8 mouse cellular contexts compared by ENCODE assay signal in the genomic region with DNA sequence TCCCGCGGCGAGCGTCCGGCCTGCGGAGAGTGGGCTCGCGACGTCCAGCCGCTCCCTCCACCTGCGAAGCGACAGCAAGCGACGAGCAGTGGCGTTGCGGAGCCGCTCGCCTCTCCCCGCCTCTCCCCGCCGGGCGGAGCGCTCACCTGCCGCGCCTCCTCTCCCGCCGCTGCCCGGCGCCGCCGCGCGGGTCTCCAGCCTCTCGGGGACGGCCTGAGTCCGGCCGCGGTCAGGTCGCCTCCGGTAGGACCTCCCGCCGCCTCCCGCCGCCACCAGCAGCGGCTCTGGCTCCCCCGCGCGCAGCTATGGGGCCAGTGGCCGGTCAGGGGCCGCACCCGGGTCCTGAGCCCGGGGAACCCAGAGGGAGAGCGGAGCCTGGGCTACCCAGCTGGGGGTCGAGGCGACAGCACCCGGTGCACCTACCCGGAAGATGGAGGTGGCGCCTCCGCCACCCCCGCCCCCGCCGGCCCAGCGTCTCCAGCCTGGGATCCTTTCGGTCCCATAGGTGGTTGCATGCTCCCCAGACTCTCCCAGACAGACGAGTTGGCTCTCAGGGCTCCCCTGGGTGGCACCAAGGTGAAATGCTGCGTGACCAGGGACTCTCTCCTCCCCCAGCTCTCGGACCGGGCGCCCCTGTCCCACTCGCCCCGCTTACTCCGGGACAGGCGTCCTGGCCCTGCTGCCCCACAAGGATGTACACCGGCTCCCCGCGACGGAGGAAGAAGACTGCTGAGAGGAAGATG. TPM values are rescaled to one million over a fixed set of nuclear protein-coding genes. Genes with fewer than 3 reads are reported as not detected.
A peak's percentile ranks its signal among the peaks of the same experiment; 100 is the strongest.
DNase-seq lines count a peak whose midpoint lies in the region; ATAC-seq and TF ChIP-seq lines count a peak whose summit lies in the region.

No protein-coding gene starts in this region.

- peak; percentile 26 for ATAC-seq in frontal cortex, adult (ENCODE audit: low TSS enrichment)
- ATAC-seq in embryonic facial prominence, embryonic 13.5 days (ENCODE audit: insufficient number of reproducible peaks, insufficient read depth, low FRiP score, low TSS enrichment, low read depth), result no peak
- peak; percentile 70 for ATAC-seq in hindbrain, embryonic 13.5 days (ENCODE audit: low FRiP score)
- ATAC-seq in liver, embryonic 14.5 days (ENCODE audit: insufficient read depth), result 0 out of 2 replicates have a peak, but pooled peaks have one; percentile 28
- peak; percentile 48 for ATAC-seq in neural tube, embryonic 12.5 days (ENCODE audit: low FRiP score, low read depth)

- peaks cover 15% of the 10 kb centered on the region for H3K4me1 ChIP-seq in embryonic facial prominence, embryonic 13.5 days
- peaks cover 18% of the 10 kb centered on the region for H3K4me1 ChIP-seq in hindbrain, embryonic 13.5 days (replicated peaks)
- no peaks in the 10 kb centered on the region for H3K4me1 ChIP-seq in liver, embryonic 14.5 days (replicated peaks; ENCODE audit: control insufficient read depth in 2 of 2, insufficient read depth in 2 of 2, low read length in 1 of 2)
- H3K4me1 ChIP-seq in neural tube, embryonic 12.5 days, result peaks cover 20% of the 10 kb centered on the region

- H3K9me3 ChIP-seq in embryonic facial prominence, embryonic 13.5 days, result no peaks in the 10 kb centered on the region
- H3K9me3 ChIP-seq in hindbrain, embryonic 13.5 days, result no peaks in the 10 kb centered on the region
- H3K9me3 ChIP-seq in liver, embryonic 14.5 days (ENCODE audit: control insufficient read depth, low read length), result no peaks in the 10 kb centered on the region
- H3K9me3 ChIP-seq in neural tube, embryonic 12.5 days, result no peaks in the 10 kb centered on the region

- peak overlapping the region; percentile 63 for H3K4me3 ChIP-seq in embryonic facial prominence, embryonic 13.5 days
- H3K4me3 ChIP-seq in hindbrain, embryonic 13.5 days, result peak overlapping the region; percentile 65
- H3K4me3 ChIP-seq in liver, embryonic 14.5 days (ENCODE audit: insufficient read depth in 1 of 2, low read depth in 2 of 2, low read length in 2 of 2), result peak overlapping the region; percentile 48 to 53
- peak overlapping the region; percentile 58 for H3K4me3 ChIP-seq in neural tube, embryonic 12.5 days

- H3K4me2 ChIP-seq in embryonic facial prominence, embryonic 13.5 days, result peak overlapping the region; percentile 100
- peak overlapping the region; percentile 100 for H3K4me2 ChIP-seq in hindbrain, embryonic 13.5 days
- peak overlapping the region; percentile 71 for H3K4me2 ChIP-seq in liver, embryonic 14.5 days (ENCODE audit: low read depth)
- H3K4me2 ChIP-seq in neural tube, embryonic 12.5 days (replicated peaks), result peak overlapping the region; percentile 100

- H3K27me3 ChIP-seq in embryonic facial prominence, embryonic 13.5 days, result peaks cover 87% of the 10 kb centered on the region
- peaks cover 86% of the 10 kb centered on the region for H3K27me3 ChIP-seq in hindbrain, embryonic 13.5 days
- H3K27me3 ChIP-seq in liver, embryonic 14.5 days (ENCODE audit: control insufficient read depth, insufficient read depth, low read length), result peaks cover 51% of the 10 kb centered on the region
- peaks cover 54% of the 10 kb centered on the region for H3K27me3 ChIP-seq in neural tube, embryonic 12.5 days (replicated peaks)

- no peak overlapping the region for H3K27ac ChIP-seq in embryonic facial prominence, embryonic 13.5 days
- H3K27ac ChIP-seq in hindbrain, embryonic 13.5 days, result no peak overlapping the region
- H3K27ac ChIP-seq in liver, embryonic 14.5 days, result no peak overlapping the region
- H3K27ac ChIP-seq in neural tube, embryonic 12.5 days, result no peak overlapping the region

- TF ChIP-seq EP300 in liver, embryonic 14.5 days (IDR thresholded peaks at IDR 0.05; ENCODE audit: low read depth), result no peak

- DNase-seq in frontal cortex, postnatal 14 days (ENCODE audit: low spot score in 2 of 2), result no peak
- DNase-seq in adrenal gland, postnatal 10 days, result peak; percentile 46
- no peak for DNase-seq in liver, embryonic 14.5 days (ENCODE audit: low read depth in 3 of 3, low spot score in 3 of 3)
- DNase-seq in layer of hippocampus, postnatal 14 days (ENCODE audit: low spot score in 2 of 2), result no peak

- under 1% methylated on average over 68 of the region's 77 CpGs for WGBS in embryonic facial prominence, embryonic 13.5 days
- WGBS in hindbrain, embryonic 13.5 days, result under 1% methylated on average over 76 of the region's 77 CpGs
- under 1% methylated on average over 76 of the region's 77 CpGs for WGBS in liver, embryonic 14.5 days (ENCODE audit: insufficient replicate concordance)
- WGBS in neural tube, embryonic 12.5 days, result under 1% methylated on average over 77 of the region's 77 CpGs

- peak overlapping the region; percentile 69 for H3K9ac ChIP-seq in embryonic facial prominence, embryonic 13.5 days
- H3K9ac ChIP-seq in hindbrain, embryonic 13.5 days, result peak overlapping the region; percentile 76
- no peak overlapping the region for H3K9ac ChIP-seq in liver, embryonic 14.5 days (replicated peaks)
- peak overlapping the region; percentile 64 for H3K9ac ChIP-seq in neural tube, embryonic 12.5 days

- no peak for TF ChIP-seq CTCF in liver, embryonic 14.5 days (IDR thresholded peaks at IDR 0.05; ENCODE audit: low read depth)

- H3K36me3 ChIP-seq in embryonic facial prominence, embryonic 13.5 days, result peaks cover under 1% of the 10 kb centered on the region
- H3K36me3 ChIP-seq in hindbrain, embryonic 13.5 days, result peaks cover 2% of the 10 kb centered on the region; the same call in 1 of the 2 replicates
- H3K36me3 ChIP-seq in liver, embryonic 14.5 days (replicated peaks; ENCODE audit: control insufficient read depth, insufficient read depth, low read depth), result no peaks in the 10 kb centered on the region
- H3K36me3 ChIP-seq in neural tube, embryonic 12.5 days, result no peaks in the 10 kb centered on the region; the same call in 1 of the 2 replicates

RNA-seq across cellular contexts. Expression of gene Ltk, which starts 2.0 kb away (rescaled TPM):
- total RNA-seq in adrenal gland, postnatal 10 days (2021), result 1 to 10 TPM in 1 of 2 experiments, under 1 TPM in 1; 0.57 to 1.3 TPM
- 0.18 TPM in 1 of 2 replicates, not detected in the other for polyA plus RNA-seq in embryonic facial prominence, embryonic 13.5 days (2015; fragmentation: Nextera tagmentation; extraction: Ambion mirVana)
- 0.91 and 1.4 TPM in 2 replicates for polyA plus RNA-seq in hindbrain, embryonic 13.5 days (2015; fragmentation: Nextera tagmentation; extraction: Ambion mirVana)
- polyA plus RNA-seq in liver, embryonic 14.5 days (2012; rRNA removed), result 0.08 and 0.12 TPM in 2 replicates
- polyA plus RNA-seq in liver, embryonic 14.5 days (2014; fragmentation: Nextera tagmentation; extraction: Ambion mirVana), result 0.05 and 0.06 TPM in 2 replicates
- polyA plus RNA-seq in neural tube, embryonic 12.5 days (2016; fragmentation: Nextera tagmentation; extraction: Ambion mirVana), result 0.26 and 0.61 TPM in 2 replicates
- 10 to 100 TPM in 1 of 2 experiments, 1 to 10 TPM in 1; 6.0 to 10.5 TPM for total RNA-seq in layer of hippocampus, postnatal 14 days (2021)

RNA-seq across cellular contexts. Expression of gene Itpka, which starts 16.1 kb away (rescaled TPM):
- total RNA-seq in adrenal gland, postnatal 10 days (2021), result 10 to 100 TPM in 1 of 2 experiments, 1 to 10 TPM in 1; 9.8 to 12.4 TPM
- polyA plus RNA-seq in embryonic facial prominence, embryonic 13.5 days (2015; fragmentation: Nextera tagmentation; extraction: Ambion mirVana), result 0.76 TPM in 1 of 2 replicates, not detected in the other
- polyA plus RNA-seq in hindbrain, embryonic 13.5 days (2015; fragmentation: Nextera tagmentation; extraction: Ambion mirVana), result 0.17 and 0.21 TPM in 2 replicates
- polyA plus RNA-seq in liver, embryonic 14.5 days (2012; rRNA removed), result 2.0 and 2.1 TPM in 2 replicates
- polyA plus RNA-seq in liver, embryonic 14.5 days (2014; fragmentation: Nextera tagmentation; extraction: Ambion mirVana), result 2.3 and 2.4 TPM in 2 replicates
- 0.34 and 0.96 TPM in 2 replicates for polyA plus RNA-seq in neural tube, embryonic 12.5 days (2016; fragmentation: Nextera tagmentation; extraction: Ambion mirVana)
- 100 to 1,000 TPM; 186 to 204 TPM for total RNA-seq in layer of hippocampus, postnatal 14 days (2021)

RNA-seq across cellular contexts. Expression of gene Rpap1, which starts 29.1 kb away (rescaled TPM):
- total RNA-seq in adrenal gland, postnatal 10 days (2021), result 10 to 100 TPM; 17.0 to 21.6 TPM
- 31.5 and 31.9 TPM in 2 replicates for polyA plus RNA-seq in embryonic facial prominence, embryonic 13.5 days (2015; fragmentation: Nextera tagmentation; extraction: Ambion mirVana)
- polyA plus RNA-seq in hindbrain, embryonic 13.5 days (2015; fragmentation: Nextera tagmentation; extraction: Ambion mirVana), result 22.2 and 22.6 TPM in 2 replicates
- 6.1 and 6.6 TPM in 2 replicates for polyA plus RNA-seq in liver, embryonic 14.5 days (2012; rRNA removed)
- polyA plus RNA-seq in liver, embryonic 14.5 days (2014; fragmentation: Nextera tagmentation; extraction: Ambion mirVana), result 6.0 and 6.7 TPM in 2 replicates
- polyA plus RNA-seq in neural tube, embryonic 12.5 days (2016; fragmentation: Nextera tagmentation; extraction: Ambion mirVana), result 28.8 and 29.4 TPM in 2 replicates
- 10 to 100 TPM; 18.3 to 18.7 TPM for total RNA-seq in layer of hippocampus, postnatal 14 days (2021)

RNA-seq across cellular contexts. Expression of gene Tyro3, which starts 39.3 kb away (rescaled TPM):
- total RNA-seq in adrenal gland, postnatal 10 days (2021), result 1 to 10 TPM; 6.0 to 8.8 TPM
- 27.3 and 28.5 TPM in 2 replicates for polyA plus RNA-seq in embryonic facial prominence, embryonic 13.5 days (2015; fragmentation: Nextera tagmentation; extraction: Ambion mirVana)
- polyA plus RNA-seq in hindbrain, embryonic 13.5 days (2015; fragmentation: Nextera tagmentation; extraction: Ambion mirVana), result 19.4 and 20.0 TPM in 2 replicates
- 0.71 and 0.76 TPM in 2 replicates for polyA plus RNA-seq in liver, embryonic 14.5 days (2012; rRNA removed)
- 0.65 and 0.73 TPM in 2 replicates for polyA plus RNA-seq in liver, embryonic 14.5 days (2014; fragmentation: Nextera tagmentation; extraction: Ambion mirVana)
- polyA plus RNA-seq in neural tube, embryonic 12.5 days (2016; fragmentation: Nextera tagmentation; extraction: Ambion mirVana), result 20.7 and 21.0 TPM in 2 replicates
- 10 to 100 TPM; 61.3 to 62.1 TPM for total RNA-seq in layer of hippocampus, postnatal 14 days (2021)
